Mouse (Mus musculus): Measurements from ENCODE around the gene Btbd2. TPM values are rescaled to one million over a fixed set of nuclear protein-coding genes. Genes with fewer than 3 reads are reported as not detected.
A peak's percentile ranks its signal among the peaks of the same experiment; 100 is the strongest.

Btbd2 gene
- polyA plus RNA-seq, 1 experiment from 2014 or later, result 83.7 TPM

DNA sequence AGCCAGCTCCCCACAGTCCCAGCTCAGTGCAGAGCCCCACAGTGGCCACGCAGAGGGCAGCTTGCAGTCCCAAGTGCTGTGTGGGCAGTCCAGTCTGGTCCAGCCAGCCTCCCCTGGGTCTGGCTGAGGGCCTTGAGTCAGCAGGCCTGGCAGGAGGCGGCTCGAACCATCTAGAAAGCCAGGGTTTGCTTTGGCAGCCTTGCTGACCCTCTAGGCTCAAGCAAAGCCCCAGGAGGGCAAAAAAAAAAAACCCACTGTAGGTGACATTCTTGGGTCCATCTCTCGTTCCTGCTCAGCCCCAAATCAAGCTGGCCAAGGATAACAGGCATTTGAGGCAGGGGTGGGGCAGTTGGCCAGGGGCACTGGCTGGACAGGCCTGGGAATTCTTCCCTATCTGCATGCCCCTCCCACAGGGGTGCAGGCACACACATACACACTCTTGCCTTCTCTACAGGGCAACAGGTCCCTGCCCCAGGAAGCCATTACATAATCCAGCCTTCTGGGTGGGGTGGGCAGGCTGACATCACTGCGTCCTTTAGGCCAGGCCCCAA, 17.4 kb upstream of the Btbd2 start:
- Histone ChIP-seq H3K9ac (peak overlapping the region; percentile 98), H3K36me3 (replicated peaks; ENCODE audit: control insufficient read depth, insufficient read depth) (peaks cover 26% of the 10 kb centered on the region), H3K4me3 (replicated peaks; ENCODE audit: low read length) (peak overlapping the region; percentile 95), H3K27me3 (ENCODE audit: control insufficient read depth, insufficient read depth, low read length) (no peaks in the 10 kb centered on the region), H3K4me2 (replicated peaks) (peak overlapping the region; percentile 94), H3K4me1 (replicated peaks; ENCODE audit: control insufficient read depth, insufficient read depth, low read length) (peaks cover 52% of the 10 kb centered on the region), H3K9me3 (ENCODE audit: control insufficient read depth, low read length) (no peaks in the 10 kb centered on the region), H3K27ac (no peak overlapping the region)
- DNase-seq (ENCODE audit: low spot score) (no peak), ATAC-seq (ENCODE audit: low FRiP score) (no peak)
- WGBS, result 80% methylated on average over 5 of the region's 5 CpGs

DNA sequence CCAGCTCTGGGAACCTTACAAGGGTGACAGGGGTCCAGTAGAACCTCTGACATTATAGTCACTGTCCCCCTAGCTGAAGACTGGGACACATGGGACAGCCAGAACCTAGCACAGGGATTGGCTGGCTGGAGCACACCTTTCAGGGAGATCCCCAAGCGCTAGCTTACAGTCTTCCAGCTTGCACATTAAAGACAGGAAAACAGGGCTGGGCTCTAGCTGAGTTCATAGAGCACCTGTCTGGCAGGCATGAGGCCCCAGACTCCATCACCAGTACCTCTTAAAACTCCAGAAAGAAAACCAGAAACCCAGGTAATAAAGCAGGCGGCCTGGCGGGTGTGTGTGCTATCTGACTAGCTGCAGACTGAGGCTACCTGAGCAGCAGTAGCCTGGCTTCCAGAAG, 16.8 kb upstream of the Btbd2 start:
- H3K4me1 ChIP-seq (replicated peaks; ENCODE audit: control insufficient read depth, insufficient read depth, low read length), result peaks cover 47% of the 10 kb centered on the region
- 100% methylated on average over 3 of the region's 3 CpGs for WGBS

GRCm38 (mm10) chr10:80671936-80672690, 15.2 kb upstream of the Btbd2 start:
- Histone ChIP-seq H3K9me3 (ENCODE audit: control insufficient read depth, low read length) (no peaks in the 10 kb centered on the region), H3K36me3 (replicated peaks; ENCODE audit: control insufficient read depth, insufficient read depth) (peaks cover 48% of the 10 kb centered on the region), H3K4me3 (replicated peaks; ENCODE audit: low read length) (no peak overlapping the region), H3K9ac (no peak overlapping the region), H3K4me2 (replicated peaks) (no peak overlapping the region), H3K4me1 (replicated peaks; ENCODE audit: control insufficient read depth, insufficient read depth, low read length) (peaks cover 32% of the 10 kb centered on the region), H3K27me3 (ENCODE audit: control insufficient read depth, insufficient read depth, low read length) (no peaks in the 10 kb centered on the region), H3K27ac (no peak overlapping the region)
- ATAC-seq (ENCODE audit: low FRiP score) (no peak), DNase-seq (ENCODE audit: low spot score) (no peak)
- 79% methylated on average over 11 of the region's 11 CpGs for WGBS

More for the DNA sequence above, 16.8 kb upstream of the Btbd2 start:
- Histone ChIP-seq H3K27ac (no peak overlapping the region), H3K9me3 (ENCODE audit: control insufficient read depth, low read length) (no peaks in the 10 kb centered on the region), H3K36me3 (replicated peaks; ENCODE audit: control insufficient read depth, insufficient read depth) (peaks cover 32% of the 10 kb centered on the region), H3K27me3 (ENCODE audit: control insufficient read depth, insufficient read depth, low read length) (no peaks in the 10 kb centered on the region), H3K4me3 (replicated peaks; ENCODE audit: low read length) (peak overlapping the region; percentile 95), H3K4me2 (replicated peaks) (peak overlapping the region; percentile 94), H3K9ac (peak overlapping the region; percentile 98)
- DNase-seq (ENCODE audit: low spot score) (no peak), ATAC-seq (ENCODE audit: low FRiP score) (no peak)

GRCm38 (mm10) chr10:80671251-80671650, 14.4 kb upstream of the Btbd2 start:
- Histone ChIP-seq H3K4me1 (replicated peaks; ENCODE audit: control insufficient read depth, insufficient read depth, low read length) (peaks cover 28% of the 10 kb centered on the region), H3K4me2 (replicated peaks) (no peak overlapping the region), H3K9me3 (ENCODE audit: control insufficient read depth, low read length) (no peaks in the 10 kb centered on the region), H3K27me3 (ENCODE audit: control insufficient read depth, insufficient read depth, low read length) (no peaks in the 10 kb centered on the region), H3K36me3 (replicated peaks; ENCODE audit: control insufficient read depth, insufficient read depth) (peaks cover 56% of the 10 kb centered on the region), H3K9ac (no peak overlapping the region; the same call in 1 of the 2 replicates), H3K4me3 (replicated peaks; ENCODE audit: low read length) (no peak overlapping the region), H3K27ac (no peak overlapping the region)
- ATAC-seq (ENCODE audit: low FRiP score) (no peak), DNase-seq (ENCODE audit: low spot score) (no peak)
- WGBS, result 91% methylated on average over 4 of the region's 4 CpGs

DNA sequence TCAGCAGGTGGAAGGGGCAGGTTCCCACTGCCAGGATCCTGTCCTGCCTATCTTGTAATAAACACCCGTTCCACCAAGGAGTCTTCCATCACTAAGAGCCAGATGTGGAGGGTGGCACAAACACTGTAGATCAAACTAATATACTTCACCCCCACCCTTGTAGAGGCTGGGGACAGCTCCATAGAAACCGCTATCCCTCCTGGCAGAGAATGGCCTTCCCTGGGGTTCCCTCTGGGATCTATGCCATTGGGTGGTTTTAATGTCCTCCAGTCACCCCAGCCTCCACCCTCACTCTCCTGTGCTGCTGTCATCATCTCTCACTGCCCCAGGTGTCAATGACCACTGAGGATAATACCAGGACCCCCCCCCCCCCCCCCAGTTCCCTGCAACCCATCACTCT, 13.7 kb upstream of the Btbd2 start:
- peaks cover 28% of the 10 kb centered on the region for H3K4me1 ChIP-seq (replicated peaks; ENCODE audit: control insufficient read depth, insufficient read depth, low read length)
- H3K27ac ChIP-seq, result no peak overlapping the region
- peaks cover 62% of the 10 kb centered on the region for H3K36me3 ChIP-seq (replicated peaks; ENCODE audit: control insufficient read depth, insufficient read depth)
- no peak for DNase-seq (ENCODE audit: low spot score)
- 86% methylated on average over 2 of the region's 2 CpGs for WGBS
- no peak overlapping the region for H3K4me2 ChIP-seq (replicated peaks)
- no peak overlapping the region for H3K4me3 ChIP-seq (replicated peaks; ENCODE audit: low read length)
- no peaks in the 10 kb centered on the region for H3K9me3 ChIP-seq (ENCODE audit: control insufficient read depth, low read length)
- ATAC-seq (ENCODE audit: low FRiP score), result no peak
- H3K9ac ChIP-seq, result no peak overlapping the region
- H3K27me3 ChIP-seq (ENCODE audit: control insufficient read depth, insufficient read depth, low read length), result no peaks in the 10 kb centered on the region

DNA sequence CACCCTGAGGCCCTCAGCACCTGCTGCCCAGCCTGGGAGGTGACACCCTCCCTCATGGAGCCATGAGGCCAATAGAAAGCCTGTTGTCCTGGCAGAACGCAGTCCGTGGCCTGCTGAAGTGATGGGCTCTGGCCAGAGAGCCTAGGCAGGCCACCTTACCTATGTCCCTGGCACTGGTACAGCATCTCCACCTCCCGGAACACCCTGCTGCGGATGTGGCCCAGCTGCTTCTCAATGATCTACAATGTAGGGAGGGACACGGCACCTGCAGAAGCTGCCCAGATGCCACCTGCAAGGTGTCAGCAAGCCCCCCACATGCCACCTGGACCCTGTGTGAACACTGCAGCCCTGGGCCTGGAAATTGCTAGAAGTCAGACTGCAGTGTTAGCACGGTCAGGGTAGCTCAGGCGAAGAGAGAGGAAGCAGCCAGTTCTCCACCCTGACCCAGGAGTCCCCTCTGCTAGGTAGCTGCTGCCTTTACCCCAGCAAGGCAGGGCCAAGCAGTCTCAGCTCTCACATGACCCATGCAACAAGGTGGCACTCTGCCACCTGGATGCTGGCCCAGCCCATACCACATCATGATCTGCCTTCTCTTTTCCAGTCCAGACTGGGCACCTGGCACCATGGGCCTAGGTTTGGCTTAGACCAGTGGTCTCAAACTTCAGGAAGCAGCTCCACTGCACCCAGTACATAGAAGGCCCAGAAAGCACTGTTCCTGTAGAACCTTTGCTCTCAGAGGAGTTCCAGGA, 13.0 kb upstream of the Btbd2 start:
- Histone ChIP-seq H3K4me1 (replicated peaks; ENCODE audit: control insufficient read depth, insufficient read depth, low read length) (peaks cover 24% of the 10 kb centered on the region), H3K9me3 (ENCODE audit: control insufficient read depth, low read length) (no peaks in the 10 kb centered on the region), H3K27ac (no peak overlapping the region), H3K36me3 (replicated peaks; ENCODE audit: control insufficient read depth, insufficient read depth) (peaks cover 66% of the 10 kb centered on the region), H3K27me3 (ENCODE audit: control insufficient read depth, insufficient read depth, low read length) (no peaks in the 10 kb centered on the region), H3K9ac (no peak overlapping the region), H3K4me2 (replicated peaks) (no peak overlapping the region), H3K4me3 (replicated peaks; ENCODE audit: low read length) (no peak overlapping the region)
- DNase-seq (ENCODE audit: low spot score) (no peak), ATAC-seq (ENCODE audit: low FRiP score) (no peak)
- 97% methylated on average over 7 of the region's 7 CpGs for WGBS

GRCm38 (mm10) chr10:80669018-80669417, 12.1 kb upstream of the Btbd2 start:
- H3K4me2 ChIP-seq (replicated peaks), result no peak overlapping the region
- 93% methylated on average over 12 of the region's 12 CpGs for WGBS

DNA sequence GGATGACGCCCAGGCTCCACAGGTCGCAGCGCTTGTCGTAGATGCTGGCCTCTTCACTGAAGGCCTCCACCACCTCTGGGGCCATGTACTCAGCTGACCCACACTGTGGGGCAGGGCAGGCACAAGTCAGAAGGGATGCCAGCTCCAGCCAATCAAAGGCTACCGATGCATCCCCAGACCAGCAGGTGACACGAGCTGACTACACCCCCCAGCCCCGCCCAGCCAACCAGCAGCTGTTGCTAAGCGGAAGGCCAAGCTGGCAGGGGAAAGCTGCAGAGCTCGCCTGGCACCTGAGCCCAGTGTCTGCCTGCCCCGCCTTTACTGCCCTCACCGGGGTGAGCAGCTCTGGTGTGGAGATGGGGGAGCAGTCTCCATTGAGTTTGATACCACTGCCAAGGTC, 11.7 kb upstream of the Btbd2 start:
- Histone ChIP-seq H3K9me3 (ENCODE audit: control insufficient read depth, low read length) (no peaks in the 10 kb centered on the region), H3K27ac (no peak overlapping the region), H3K9ac (no peak overlapping the region), H3K4me2 (replicated peaks) (no peak overlapping the region), H3K27me3 (ENCODE audit: control insufficient read depth, insufficient read depth, low read length) (no peaks in the 10 kb centered on the region), H3K4me1 (replicated peaks; ENCODE audit: control insufficient read depth, insufficient read depth, low read length) (peaks cover 11% of the 10 kb centered on the region), H3K4me3 (replicated peaks; ENCODE audit: low read length) (no peak overlapping the region), H3K36me3 (replicated peaks; ENCODE audit: control insufficient read depth, insufficient read depth) (peaks cover 66% of the 10 kb centered on the region)
- whole genome bisulfite sequencing, result 78% methylated on average over 11 of the region's 11 CpGs
- ATAC-seq (ENCODE audit: low FRiP score) (no peak), DNase-seq (ENCODE audit: low spot score) (no peak)

More at GRCm38 (mm10) chr10:80669018-80669417, 12.1 kb upstream of the Btbd2 start:
- Histone ChIP-seq H3K9ac (no peak overlapping the region), H3K27me3 (ENCODE audit: control insufficient read depth, insufficient read depth, low read length) (no peaks in the 10 kb centered on the region), H3K36me3 (replicated peaks; ENCODE audit: control insufficient read depth, insufficient read depth) (peaks cover 66% of the 10 kb centered on the region), H3K4me3 (replicated peaks; ENCODE audit: low read length) (no peak overlapping the region), H3K4me1 (replicated peaks; ENCODE audit: control insufficient read depth, insufficient read depth, low read length) (peaks cover 15% of the 10 kb centered on the region), H3K9me3 (ENCODE audit: control insufficient read depth, low read length) (no peaks in the 10 kb centered on the region), H3K27ac (no peak overlapping the region)
- DNase-seq (ENCODE audit: low spot score) (no peak), ATAC-seq (ENCODE audit: low FRiP score) (no peak)

DNA sequence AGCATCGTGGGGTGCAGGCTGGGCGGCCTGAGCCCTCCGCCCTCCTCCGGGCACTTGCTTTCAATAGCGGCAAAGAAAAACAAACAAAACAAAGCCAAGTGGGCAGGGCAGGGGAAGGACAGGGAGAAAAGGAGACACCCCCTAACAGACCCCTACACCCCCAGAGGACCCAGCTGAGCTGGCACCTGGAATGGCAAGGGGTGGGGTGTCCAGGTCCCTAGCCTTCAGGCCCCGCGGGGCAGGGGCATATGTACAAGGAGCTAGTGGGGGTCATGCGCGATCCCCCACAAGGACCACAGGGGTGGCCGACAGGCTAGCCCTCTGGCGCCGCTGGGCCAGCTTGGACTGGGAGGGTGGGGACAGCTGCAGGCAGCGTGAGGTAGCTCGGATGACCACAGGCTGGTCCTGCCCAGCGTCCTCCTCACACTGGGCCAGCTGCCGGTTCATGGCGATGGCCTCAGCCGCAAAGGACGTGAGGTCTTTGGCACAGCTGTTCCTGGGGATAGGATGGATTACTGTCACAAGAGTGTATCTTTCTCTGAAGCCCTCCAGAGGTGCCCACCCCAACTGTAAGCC, 10.1 kb upstream of the Btbd2 start:
- Histone ChIP-seq H3K36me3 (replicated peaks; ENCODE audit: control insufficient read depth, insufficient read depth) (peaks cover 66% of the 10 kb centered on the region), H3K27me3 (ENCODE audit: control insufficient read depth, insufficient read depth, low read length) (no peaks in the 10 kb centered on the region), H3K4me2 (replicated peaks) (no peak overlapping the region), H3K27ac (no peak overlapping the region), H3K9ac (no peak overlapping the region), H3K4me1 (replicated peaks; ENCODE audit: control insufficient read depth, insufficient read depth, low read length) (no peaks in the 10 kb centered on the region; the same call in 1 of the 2 replicates), H3K9me3 (ENCODE audit: control insufficient read depth, low read length) (no peaks in the 10 kb centered on the region), H3K4me3 (replicated peaks; ENCODE audit: low read length) (no peak overlapping the region)
- DNase-seq (ENCODE audit: low spot score) (no peak), ATAC-seq (ENCODE audit: low FRiP score) (no peak)
- 85% methylated on average over 19 of the region's 19 CpGs for WGBS
